Mouse (Mus musculus) thymus, adult 18-20 months (tissue): ENCODE data around the gene Gpr142.

Experiments used
- DNase-seq, 2 experiments: peaks; one replicate each; pipeline ENCODE4 v3.0.0; 2022; ENCODE audit warnings: mixed read lengths in 2 of 2

Gpr142 gene

DNA sequence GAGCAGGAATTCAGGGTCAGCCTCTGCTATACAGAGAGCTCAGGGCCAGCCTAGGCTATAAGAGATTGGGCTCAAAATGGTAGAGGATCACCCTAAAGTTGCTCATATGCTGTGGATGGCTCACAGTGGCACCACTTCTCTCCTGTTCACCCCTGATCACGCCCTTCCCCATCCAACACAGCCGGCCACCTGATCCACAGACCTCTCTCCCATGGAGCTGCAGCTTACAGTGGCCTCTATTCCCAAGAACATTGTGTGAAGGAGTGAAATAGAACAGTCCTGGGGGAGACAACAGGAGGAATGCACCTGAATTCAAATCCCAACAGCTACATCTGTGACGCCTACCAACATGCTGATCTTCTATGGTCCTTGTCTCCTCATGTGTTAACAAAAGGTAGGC is at the start of gene Gpr142:
Gene Gpr142, plus strand, starts transcription at position 301 of the 400 bp plus-strand sequence.
- no peak for DNase-seq

- DNase-seq = peak in 1 of 2 experiments; percentile 6
These were observed 33.6 kb upstream of the Gpr142 start, which contains the start of gene Kif19a for GRCm38 (mm10) chr11:114764820-114765818. Gene Kif19a, plus strand, starts transcription at chr11:114765388.

- DNase-seq = no peak
These were observed 28.8 kb upstream of the Gpr142 start for GRCm38 (mm10) chr11:114769911-114770310.

DNA sequence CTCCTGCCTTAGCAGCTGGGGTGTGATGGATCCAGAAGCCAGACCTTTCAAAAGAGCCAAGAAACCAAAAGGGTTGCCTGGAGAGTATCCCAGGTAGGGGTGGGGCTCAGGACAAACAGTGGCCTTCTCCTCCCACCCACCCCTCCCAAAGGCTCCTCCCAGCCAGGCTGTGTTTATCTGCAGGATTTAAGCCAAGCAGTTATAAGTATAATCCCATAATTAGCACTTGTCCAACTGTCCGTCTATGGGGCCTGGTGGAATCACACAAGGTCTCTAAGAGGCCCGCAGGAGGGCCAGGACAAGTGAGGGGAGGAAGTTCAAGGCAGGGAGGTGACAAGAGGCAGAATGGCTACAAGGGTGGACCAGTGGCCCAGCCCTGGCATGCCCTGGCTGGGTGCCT is 26.8 kb upstream of the Gpr142 start:
- DNase-seq = no peak

- no peak for DNase-seq
These were observed 18.6 kb upstream of the Gpr142 start for GRCm38 (mm10) chr11:114780076-114780475.

DNA sequence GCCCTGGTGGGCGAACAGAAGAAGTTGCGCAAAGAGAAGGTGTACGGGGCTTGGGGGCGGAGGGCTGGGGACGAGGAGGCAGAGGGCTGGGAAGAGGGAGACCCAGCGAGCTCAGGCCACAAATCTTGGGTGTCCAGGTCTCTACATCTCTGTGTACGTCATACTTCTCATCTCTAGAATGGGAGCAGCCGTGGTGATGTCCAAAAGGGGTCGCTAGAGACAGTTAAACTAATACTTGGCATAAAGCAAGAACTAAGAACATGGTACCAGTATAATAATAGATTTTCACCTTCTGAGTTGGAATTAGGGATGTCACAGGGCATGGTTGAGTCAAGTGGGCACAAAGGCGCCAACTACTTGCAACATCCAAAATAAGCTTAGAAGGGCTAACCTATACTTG is 12.8 kb upstream of the Gpr142 start:
- DNase-seq = no peak

DNA sequence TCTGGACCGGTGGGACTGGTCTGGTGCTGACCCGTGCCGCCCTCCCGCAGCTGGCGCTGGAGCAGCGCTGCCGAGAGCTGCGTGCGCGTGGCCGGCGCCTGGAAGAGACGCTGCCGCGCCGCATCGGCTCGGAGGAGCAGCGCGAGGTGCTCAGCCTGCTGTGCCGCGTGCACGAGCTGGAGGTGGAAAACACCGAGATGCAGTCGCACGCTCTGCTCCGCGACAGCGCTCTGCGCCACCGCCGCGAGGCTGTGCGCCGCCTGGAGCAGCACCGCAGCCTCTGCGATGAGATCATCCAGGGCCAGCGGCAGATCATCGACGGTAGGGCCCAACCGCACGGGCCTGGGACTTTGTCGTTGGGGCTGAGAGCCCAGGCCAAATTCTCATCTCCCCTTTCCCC is 12.4 kb upstream of the Gpr142 start:
- no peak for DNase-seq

DNA sequence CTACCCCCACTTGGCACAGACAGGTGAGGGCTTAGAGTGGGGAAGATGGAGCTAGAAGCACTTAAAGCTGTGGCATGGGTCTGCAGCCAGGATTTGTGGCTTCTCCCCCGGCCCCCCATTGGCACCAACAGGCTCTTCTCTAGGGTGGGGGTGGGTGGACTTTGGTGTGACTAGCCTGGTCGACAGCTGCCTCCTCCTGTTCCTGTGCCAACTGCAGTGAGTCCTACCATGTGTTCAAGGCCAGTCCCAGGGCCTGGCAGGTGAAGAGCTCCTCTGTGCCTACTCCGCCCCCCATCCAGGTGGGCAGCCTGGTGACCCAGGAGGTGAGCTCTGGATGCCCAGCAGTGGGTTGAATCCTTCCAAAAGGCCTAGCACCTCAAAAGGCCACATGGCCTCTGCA is 11.1 kb upstream of the Gpr142 start:
- DNase-seq = no peak

DNA sequence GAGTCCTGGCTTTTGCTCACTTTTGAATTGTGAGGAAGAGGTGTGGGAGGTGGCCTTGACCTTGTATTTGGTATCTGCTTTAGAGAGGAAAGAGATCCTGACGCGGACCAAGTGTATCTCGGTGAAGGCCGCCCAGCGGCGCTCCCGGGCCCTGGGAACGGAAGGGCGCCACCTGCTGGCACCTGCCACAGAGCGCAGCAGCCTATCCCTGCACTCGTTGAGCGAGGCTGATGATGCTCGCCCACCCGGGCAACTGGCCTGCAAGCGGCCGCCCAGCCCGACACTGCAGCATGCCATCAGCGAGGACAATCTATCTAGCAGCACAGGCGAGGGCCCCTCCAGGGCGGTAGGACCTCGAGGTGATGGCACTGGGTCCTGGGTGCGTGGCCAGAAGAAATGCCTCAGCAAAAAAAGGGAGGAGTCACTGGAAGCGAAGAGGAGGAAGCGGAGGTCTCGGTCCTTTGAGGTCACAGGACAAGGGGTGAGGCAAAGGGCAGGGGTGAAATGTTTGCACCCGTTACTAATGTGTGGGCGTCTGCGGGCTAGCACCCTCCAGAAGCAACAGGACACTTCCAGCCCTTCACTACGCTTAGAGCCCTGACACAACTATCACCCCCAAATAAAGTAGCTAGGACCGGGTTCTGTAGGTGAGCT is 9.5 kb upstream of the Gpr142 start:
- peak; percentile 21 to 36 for DNase-seq

DNA sequence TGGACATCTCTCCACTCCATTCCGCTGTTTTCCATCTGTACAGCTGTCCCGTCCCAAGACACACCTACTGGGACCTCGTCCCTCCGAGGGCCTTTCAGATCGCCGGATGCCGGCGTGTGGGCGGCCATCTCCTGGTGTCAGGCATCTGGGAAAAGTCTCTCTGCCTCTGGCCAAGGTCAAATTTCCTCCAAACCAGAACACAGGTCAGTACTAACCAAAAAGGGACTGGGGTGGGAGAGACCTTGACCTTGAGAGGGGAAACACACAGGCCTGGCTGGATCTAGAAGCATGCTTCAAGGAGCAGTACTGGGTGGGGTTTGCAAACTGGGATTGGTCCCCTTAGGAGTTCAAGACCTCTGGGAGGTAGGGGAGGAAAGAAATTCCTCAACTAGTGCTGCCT is 9.0 kb upstream of the Gpr142 start:
- no peak for DNase-seq

GRCm38 (mm10) chr11:114790171-114790570 is 8.6 kb upstream of the Gpr142 start:
- no peak for DNase-seq

DNA sequence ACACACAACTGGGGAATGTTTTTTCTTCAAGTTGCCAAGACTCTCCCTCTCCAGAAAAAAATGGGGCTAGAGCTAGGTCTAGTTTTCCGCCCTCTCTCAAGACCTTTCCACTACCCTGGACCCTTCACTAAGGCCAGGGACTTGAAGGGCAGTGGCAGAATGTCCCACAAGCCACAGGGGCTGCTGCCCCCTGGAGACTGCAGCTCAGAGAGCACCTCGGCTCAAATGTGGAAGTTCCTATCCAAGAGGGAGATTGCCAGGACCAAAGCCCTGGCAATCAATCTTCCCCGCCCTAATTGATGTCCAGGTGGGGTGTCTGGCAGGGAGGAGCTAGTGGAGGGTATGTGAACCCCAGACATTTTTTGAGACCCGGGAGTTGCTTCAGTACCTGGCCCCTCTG is 7.9 kb upstream of the Gpr142 start:
- no peak for DNase-seq

DNA sequence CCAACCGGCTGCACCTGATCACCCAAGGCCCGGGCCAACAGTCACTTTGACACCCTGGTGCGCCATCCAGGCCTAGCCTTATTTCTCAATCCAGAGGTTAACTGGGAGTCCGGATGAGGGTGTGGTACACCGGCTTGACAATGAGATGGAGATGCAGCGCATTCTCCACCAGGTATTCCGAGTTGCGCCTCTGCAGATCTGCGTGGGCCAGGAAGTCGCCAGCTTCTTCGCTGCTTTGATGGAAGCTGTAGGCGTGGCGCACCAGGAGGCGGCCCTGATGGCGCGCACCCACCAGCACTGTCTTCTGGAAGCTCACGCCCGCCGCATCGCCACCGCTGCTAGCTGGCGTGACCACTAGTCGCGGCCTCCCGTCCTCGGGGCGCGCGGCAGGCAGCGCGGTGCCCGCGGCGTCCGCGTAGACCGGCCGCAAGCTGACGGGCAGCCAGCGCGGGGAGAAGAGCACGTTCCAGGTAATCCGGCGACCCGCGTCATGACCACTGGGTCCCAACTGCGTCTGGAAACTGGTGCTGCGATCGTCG is 7.3 kb upstream of the Gpr142 start:
- DNase-seq = no peak

- DNase-seq = no peak
These were observed 6.8 kb upstream of the Gpr142 start for GRCm38 (mm10) chr11:114791891-114792411.

GRCm38 (mm10) chr11:114792931-114793494 is 5.7 kb upstream of the Gpr142 start:
- DNase-seq = no peak

DNA sequence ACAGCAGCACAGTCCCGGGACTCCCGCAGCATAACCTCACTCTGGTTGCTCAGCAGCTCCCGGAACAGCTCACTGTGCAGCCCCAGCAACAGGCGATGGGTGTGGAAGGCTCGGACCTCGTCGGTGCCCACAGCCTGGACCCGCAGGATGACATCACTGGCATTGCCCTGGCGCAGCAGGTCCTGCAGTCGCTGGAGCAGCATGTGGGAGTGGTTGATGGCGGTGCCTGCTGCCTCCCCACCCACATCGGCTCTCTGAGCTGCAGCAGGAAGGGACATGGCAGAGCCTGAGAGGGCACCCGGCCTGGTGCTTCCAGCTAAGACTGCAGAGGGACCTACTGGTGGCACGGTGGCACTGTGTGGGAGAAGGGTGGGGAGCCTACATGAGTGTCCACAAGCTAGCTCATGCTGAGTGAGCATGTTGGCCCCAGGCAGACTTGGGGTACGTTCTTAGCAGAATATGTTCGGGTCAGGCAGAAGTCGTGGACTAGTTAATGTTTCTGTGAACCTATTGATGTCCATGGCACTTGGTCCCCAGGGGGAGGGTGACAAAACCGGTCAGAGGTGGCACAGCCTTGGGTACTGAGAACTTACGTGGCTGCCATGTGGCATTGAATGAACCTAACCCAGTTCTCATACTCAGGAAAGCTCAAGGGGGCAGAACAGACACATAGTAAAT is 4.7 kb upstream of the Gpr142 start:
- no peak for DNase-seq

DNA sequence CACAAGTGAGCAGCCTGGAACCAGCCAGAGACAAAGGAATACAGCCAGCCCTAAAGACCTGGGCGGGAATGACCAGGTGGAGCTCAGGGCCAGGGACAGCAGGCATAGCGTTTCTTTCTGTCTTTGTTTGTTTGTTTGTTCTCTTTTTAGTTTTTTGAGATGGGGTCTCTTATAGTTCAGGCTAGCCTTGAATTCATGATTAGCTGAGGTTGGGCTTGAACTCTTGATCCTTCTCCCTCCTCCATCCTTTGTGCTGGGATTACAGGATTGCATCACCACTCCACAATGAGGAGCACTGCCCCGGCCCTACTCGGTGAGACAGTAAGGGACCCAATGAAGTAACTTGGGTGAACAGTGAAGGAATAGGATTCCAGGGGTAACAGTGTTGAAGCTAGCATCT is 4.0 kb upstream of the Gpr142 start:
- DNase-seq = no peak

DNA sequence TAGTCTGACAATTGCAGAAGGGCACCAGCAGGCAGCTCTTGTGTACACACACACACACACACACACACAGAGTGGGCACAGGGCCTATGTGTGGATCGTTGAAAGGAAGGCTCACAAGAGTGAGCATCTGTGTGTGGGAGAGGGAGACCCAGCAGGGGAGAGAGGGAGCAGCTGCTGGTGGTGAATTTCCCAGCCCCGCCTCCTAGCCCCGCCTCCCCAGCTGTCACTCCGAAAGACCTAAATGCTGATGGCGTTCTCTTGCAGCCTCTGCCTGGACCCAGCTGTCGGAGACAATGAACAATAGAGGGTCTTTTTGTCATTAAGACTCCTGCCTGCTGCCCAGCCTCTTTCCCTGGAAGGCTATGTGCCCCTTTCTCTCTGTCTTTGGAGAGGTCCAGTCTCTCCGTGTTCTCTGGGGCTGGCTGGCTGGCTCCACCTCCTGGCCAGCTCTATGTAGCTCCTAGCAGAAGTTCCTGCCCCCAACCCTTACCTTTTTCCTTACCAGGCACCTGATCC is 3.4 kb upstream of the Gpr142 start:
- DNase-seq = no peak

GRCm38 (mm10) chr11:114795848-114796322 is 2.8 kb upstream of the Gpr142 start, which contains the start of gene Btbd17:
Gene Btbd17, minus strand, starts transcription at chr11:114795945.
- no peak for DNase-seq

- no peak for DNase-seq
These were observed 1.5 kb upstream of the Gpr142 start for GRCm38 (mm10) chr11:114797176-114797575.

GRCm38 (mm10) chr11:114797981-114798380 is 743 bp upstream of the Gpr142 start:
- DNase-seq = no peak

DNA sequence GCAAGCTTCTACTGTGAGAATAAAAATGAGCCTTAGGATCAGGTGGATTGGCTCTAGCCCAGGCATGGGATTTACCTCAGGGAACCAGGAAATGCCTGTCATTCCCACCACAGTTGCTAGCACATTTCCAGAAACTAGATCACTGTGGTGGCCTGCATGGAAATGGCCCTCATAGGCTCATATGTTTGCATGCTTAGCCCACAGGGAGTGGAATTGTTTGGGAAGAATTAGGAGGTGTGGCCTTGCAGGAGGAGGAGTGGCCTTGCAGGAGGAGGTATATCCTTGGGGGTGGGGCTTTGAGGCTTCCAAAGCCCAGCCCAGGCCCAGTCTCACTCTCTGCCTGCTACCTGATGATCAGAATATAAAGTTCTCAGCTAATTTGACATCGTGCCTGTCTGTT is 3.2 kb downstream of the Gpr142 start:
- no peak for DNase-seq
